Mouse (Mus musculus) natural killer cell, adult 2 months (primary cell): ENCODE results near the gene Zc3h18.
A peak's percentile ranks its signal among the peaks of the same experiment; 100 is the strongest.

Source experiments
- DNase-seq, 2 experiments: peaks; one replicate each; pipeline ENCODE4 v3.0.0; 2022; ENCODE audit warnings: low spot score in 2 of 2

Gene Zc3h18

DNA sequence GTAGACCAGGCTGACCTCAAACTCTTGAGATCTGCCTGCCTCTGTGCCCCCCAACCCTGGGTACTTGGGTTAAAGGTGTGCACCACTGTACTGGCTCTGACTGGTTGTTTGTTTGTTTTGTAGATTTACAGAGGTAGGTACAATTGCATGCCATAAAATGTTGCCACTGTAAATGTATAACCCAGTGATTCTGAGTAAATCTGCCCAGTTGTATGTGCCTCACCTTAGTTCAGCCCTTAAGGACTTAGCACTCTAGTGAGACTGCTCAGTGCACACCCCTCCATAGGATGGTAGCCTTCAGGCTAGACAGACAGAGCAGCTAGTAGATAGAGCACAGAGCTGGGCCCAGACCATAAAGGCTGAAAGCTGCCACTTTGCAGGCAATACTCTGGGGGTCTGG is 17.3 kb downstream of the Zc3h18 start:
- no peak for DNase-seq

DNA sequence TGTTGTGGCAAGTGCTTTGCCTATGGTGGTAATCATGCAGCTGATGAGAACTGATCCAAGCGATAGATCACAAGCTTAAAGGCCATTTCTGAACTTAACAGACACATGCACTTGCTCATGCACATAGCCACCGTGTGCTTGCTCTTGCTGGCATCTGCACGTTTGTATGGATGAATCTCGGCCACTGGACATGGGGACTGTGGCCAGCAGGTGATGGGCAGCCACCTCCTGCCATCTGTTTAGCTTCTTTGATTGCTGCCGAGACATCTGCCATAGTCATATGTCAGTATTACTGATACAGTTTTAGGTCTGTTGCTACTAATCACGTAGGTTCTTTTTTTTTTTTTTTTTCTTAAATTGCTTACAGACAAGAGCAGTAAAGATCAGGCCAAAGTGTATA is 18.9 kb downstream of the Zc3h18 start:
- DNase-seq = no peak

DNA sequence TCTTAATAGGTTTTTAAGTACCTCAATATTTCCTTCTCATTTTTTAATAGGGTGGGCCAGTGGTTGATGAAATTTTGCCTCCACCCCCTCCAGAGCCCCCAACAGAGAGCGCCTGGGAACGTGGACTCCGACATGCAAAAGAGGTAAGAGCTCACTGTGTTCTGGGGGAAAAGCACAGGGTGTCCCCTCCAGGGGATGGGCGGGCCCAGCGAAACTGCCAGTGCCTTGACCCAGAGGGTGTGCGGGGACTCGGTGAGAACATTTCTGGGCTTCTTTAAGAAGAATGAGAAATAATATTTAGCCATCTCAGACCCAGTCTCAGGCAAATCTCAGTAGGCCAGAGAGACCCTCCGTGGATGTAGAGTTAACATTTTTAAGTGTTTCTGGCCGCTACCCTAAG is 21.8 kb downstream of the Zc3h18 start:
- DNase-seq = no peak

DNA sequence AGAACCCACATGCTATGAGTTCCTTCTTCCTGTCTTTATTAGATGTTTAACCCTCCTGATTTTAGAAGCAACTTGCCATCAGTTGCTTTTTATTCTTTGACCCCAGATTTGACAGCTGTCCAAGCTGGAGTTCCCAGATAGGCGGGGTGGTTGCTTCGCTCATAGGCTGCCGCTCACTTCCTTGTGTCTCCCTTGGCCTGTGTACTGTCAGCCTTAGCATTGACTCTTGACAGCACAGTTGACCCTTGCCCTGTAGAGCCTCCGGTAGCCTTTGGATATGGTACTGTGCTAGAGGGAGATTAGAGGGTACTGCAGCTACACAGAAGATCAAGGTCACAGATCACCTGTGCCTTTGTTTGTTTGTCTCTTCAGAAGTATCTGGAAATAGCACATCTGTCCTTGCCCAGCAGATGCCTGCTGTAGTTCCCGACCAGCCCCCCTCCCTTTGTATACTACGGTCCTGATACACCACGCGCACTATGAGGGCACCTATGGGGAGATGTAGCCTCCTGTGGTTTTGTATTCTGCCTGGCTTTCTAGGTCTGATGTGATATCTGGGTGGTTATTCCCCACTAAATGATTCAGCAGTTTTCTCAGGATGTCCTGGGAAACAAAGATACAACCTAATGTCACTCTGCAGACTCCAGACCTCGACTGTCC is 28.9 kb downstream of the Zc3h18 start:
- no peak for DNase-seq

DNA sequence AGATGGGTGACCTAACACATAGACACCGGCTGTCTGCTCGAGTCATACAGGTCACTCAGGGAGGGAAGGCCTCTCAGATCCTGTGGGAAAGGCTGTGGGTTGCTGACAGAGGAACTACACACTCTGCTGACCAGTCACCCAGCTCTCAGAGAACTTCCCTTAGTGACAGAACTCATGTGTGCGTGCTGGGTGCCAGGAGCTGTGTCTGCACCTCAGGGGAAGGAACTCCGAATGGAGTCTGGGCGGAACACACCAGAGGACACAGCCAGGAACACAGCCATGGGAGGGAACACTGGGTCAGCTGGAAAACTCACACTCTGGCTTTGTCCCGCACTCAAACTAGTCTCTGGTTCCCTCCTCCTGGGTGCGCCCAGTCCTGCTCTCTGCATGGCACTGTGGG is 31.3 kb downstream of the Zc3h18 start:
- DNase-seq = no peak

DNA sequence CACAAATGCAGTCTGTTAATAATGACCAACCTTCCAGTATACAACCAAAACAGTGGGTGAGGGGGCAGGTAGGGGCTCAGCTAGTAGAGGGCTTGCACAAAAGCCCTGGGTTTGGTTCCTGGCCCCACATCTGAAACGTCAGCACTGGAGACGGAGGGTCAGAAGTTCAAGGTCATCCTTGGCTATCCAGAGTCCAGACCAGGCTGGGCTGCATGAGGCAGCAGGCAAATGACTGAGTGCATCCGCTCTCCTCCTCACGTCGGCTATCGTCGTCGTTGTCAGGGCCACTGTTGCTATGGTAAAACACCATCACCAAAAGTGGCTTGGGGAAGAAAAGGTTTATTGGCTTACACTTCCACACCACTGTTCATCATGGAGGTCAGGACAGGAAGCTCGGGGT is 37.9 kb downstream of the Zc3h18 start:
- no peak for DNase-seq

DNA sequence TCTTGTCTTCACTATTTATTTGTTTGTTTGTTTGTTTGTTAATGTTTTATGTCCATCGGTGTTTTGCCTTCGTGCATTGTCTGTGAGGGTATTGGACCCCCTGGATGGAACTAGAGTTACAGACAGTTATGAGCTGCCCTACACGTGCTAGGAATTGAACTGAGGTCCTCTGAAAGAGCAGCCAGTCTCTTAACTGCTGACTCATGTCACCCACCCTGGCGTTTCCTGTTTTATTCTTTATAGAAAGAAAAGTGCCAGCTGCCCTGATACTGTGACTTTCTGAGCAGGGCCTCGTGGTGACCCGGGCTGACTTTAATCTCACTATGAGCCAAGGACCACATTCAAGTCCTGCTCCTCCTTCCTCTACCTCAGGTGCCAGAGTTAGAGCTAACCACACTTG is 39.1 kb downstream of the Zc3h18 start:
- DNase-seq = no peak

DNA sequence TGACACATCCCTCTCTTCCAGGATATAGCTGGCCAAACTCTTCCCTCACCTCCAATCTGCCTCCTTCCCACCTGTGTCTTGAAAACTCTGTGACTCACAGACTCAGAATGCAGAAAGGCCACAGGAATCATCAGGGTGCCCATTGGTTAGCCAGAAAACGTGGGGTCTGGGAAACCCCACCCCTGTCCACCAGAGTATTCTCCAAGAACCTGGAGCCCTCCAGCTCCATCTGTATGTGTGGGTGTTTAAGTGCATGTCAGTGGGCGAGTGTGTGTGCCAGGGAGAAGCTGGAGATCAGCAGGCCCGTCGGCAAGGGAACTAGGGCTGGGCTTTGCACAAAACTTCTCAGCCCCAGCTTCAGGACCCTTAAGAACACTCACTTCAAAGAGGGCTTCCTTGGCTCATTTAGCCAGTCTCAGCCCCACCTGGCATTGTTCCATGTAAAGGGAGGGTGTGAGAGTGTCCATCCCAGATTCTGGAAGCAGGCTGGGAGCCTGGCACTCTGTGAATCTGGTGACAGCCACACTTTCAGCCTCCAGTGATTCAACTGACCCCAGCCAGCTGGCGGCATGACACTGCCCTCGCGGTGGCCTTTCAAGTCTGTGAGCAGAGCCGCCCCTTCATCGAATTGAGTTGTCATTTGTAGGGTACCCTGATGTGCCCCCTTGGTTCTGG is 43.6 kb downstream of the Zc3h18 start:
- DNase-seq = no peak

DNA sequence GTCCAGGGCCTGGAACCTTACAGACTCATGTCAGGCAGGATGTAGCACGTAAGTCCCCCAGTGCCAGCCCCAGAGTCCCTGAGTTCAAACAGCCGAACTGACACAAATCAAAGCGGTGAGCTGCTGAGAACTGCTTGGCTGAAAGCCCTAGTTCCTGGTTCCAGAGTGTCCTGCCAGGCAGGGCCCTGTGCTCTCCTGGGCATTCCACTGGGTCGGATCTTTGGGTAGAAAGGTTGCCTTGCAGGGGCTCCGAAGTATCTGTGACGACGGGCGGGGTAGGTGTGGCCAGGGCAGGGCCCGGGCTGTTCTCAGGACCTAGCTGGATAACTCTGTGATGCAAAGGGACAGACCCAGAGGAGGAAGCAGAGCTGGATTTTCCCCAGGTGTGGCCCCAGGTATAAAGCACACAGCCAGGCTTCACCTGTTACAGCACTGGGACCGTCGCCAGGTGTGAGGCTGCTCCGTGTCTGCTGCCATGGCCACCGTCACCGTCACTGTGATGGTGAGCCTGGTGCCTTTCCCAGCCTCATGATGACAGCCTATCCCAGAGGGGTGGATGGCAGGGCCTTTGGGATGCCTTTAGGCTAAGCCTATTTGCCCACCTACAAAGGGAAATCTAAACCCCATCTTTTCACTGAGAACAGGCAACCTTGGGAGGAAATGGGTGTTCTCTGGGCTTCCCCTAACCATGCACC is 45.1 kb downstream of the Zc3h18 start, which contains the start of gene Il17c:
Il17c (plus strand) TSS at position 645 of the 695 bp plus-strand sequence.
- DNase-seq = no peak

DNA sequence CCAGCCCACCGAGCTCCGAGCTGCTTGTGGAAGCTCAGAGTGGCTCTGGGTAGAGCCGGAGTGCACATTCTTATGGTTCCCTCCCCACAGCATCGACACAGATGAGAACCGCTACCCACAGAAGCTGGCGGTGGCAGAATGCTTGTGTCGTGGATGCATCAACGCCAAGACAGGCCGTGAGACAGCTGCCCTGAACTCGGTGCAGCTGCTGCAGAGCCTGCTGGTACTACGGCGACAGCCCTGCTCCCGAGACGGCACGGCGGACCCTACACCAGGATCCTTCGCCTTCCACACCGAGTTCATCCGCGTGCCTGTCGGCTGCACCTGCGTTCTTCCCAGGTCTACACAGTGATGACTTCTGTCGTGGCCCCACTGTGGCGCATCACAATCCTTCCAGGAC is 46.8 kb downstream of the Zc3h18 start:
- no peak for DNase-seq

DNA sequence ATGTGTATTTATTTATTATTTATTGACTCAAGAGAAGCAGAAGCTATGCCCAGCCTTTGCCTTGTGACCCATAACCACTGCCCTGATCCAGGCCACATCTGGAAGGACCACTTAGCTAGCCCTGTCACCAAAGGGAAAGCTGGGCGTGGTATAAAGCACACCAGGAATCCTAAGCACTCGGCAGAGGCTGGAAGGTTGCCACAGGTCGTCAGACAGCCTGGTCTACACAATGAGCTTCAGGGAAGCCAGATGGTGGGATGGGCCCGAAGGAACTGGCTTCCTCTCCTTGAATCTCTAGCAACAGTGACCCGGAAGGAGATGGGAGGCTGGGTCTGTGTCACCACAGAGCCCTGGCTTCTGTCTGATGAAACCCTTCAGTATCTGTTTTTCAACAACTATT is 47.2 kb downstream of the Zc3h18 start:
- DNase-seq = no peak

DNA sequence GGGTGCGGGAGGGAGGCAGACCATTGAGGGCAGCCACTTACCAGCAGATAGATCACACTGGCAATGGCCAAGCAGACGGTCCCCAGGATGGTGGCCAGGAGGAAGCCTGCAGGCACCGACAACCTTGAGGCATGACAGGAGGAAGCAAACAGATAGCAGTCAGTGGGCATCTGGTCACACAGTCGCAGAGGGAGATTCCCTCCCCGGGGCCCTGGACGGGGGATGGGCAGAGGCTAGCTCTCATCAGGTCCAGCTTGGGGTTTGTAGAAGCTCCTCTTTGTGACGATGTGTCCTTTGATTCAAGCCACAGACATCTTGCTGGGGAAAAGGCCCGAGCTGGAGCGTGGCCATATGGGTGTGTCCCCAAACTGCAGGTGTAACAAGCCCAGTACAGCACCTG is 49.7 kb downstream of the Zc3h18 start:
- DNase-seq = no peak

DNA sequence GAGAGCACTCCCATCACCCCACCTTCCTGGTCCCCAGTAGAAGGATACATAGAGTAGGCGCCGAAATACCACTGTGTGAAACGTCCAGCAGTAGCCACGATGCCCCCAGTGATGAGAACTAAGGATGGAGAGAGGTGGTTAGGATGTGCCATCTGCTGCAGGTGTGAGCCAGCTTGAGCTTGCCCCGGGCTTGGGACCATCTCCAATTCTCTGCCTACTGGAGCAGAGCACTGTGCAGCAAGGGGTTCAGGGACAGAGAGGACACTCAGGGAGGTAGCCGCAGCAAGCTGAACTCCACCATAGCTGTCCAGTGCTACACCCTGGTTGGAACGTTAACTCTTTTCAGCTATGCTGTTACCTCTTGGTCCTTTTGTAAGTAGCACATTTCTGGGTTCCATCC is 51.2 kb downstream of the Zc3h18 start:
- no peak for DNase-seq

DNA sequence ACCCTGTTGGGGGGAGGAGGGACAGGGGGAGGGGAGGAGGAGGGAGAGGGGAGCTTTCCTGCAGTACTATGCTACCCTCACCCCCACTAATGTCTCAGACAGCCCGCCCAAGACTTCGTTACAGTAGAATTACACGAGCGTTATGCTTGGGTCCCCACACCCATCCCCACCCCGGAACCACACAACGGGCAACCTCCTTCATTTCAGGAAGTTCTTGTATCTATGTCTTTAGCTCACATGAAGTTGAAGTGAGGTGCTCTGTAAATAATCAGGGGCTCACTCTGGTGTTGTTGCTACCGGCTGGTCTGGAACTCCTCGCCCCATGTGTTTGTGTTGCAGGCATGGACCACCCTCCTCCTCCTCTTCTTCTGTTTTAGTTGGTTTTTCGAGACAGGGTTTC is 51.8 kb downstream of the Zc3h18 start:
- peak in 1 of 2 experiments; percentile 51 for DNase-seq

DNA sequence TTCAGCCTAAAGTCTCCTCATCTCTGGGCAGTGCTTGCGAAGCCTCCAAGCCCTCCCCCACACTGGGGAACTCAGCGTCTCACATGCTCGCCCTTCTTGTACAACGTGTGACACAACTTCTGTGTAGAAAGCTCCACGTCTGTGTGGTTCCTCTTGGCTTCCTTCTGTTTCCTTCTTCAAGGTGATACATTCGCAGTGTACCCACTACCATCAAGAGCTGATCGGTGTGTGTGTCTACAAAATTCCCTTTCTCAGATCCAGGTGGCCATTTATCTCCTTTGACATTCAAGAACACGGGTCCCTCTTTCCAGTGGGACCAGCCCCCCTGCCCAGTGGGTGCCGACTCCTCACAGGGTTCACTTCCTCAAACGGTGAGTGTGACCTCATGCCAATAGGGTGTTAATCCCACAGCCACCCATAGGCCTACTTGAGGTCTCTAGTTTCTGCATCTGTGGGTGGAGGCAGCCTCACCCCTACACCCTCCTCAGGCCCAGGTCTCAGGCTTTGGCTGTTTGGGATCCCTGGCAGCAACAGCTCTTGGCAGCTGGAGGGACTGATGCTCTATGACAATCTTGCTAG is 53.7 kb downstream of the Zc3h18 start:
- DNase-seq = peak; percentile 81 to 84

DNA sequence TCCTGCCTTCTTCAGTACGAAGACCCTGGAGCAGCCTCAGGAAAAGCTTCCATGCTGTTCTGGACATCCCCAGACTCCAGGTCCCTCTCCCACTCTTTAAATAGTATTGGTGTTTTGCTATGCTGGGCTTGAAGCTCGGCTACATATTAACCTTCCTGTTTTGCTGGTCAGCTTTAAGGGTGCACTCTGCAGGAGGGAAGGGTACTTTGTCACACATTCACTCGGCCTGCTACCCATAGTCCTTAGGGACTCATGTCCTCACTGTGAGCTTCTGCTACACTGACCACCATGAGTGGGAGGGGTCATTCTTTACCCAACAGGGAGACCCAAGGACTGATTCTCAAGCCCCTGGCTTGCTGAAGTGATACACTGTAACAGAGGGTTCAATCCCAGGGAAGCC is 54.2 kb downstream of the Zc3h18 start:
- peak in 1 of 2 experiments; percentile 18 for DNase-seq

DNA sequence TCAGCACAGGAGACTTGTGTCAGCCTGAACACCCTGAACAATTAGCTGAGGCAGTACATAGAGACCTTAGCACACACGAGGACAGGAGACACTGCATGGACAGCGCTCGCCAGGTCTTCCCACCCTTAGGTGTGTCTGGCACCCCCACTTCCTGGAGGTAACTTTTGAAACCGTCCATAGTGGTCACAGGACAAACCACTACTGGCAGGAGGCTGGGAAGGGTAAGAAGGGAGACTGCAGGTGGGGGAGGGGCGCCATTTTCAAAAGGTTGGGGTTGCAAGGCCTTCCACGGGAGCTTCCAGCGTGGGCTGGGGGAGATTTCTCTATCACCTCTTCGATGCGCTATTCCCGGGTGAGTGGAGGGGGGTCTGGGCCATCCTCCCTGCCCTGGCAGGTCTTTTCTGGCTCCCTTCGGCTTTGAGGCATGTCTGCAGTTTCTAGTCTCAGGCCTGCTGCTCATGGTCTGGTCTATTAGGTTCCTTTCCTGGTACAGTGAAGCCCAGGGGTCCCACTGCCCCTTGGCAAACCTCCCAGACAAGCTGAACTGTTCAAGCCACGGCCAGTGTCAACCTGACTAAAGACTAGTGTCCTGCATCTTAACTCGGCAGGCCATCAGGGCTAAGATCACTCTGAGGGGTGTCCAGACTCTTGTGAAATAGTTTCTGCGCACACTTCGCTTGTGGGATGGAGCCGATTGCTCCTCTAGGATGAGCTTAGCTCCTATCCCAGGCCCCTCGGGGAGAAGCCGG is 55.5 kb downstream of the Zc3h18 start:
- peak; percentile 32 to 36 for DNase-seq

DNA sequence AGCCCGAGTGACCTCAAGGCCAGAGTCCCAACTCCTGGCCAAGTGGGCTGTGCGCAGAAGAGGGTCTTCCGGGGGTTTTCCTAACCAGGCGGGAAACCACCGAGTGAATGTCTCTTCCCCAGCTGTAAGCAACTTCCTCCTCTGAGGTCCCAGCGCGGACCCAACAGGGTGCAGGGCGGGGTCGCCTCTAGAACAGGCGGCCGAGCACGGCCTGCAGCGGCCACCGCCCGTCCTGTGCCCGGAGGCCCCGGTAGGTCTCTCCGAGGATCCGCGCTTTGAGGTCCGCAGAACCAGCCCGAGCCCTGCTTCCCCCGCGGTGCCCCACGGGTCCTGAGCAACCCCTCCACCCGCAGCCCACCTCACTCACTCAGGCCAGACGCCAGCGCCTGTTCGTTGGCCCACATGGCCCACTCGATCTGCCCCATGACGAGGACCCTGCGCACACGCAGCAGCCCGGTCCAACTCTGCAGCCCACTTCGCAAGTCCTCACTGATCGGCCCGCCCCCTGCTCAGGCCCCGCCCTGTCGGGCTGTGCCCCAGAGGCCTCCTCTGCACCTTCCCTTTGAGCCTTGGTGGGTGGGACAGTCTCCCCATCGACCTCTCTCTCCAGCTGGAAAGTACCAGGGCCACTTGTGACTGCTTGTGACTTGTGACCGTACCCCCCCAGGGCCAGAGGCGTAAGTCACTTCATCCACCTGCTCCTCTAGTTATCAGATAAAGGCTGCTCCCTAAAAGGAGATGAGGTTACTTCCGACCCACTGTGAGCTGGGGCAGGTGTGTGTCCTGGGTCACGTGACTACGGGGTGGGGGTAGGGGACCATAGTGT is 56.2 kb downstream of the Zc3h18 start, which contains the start of gene Cyba:
Cyba (minus strand) TSS at position 488 of the 826 bp plus-strand sequence.
- DNase-seq = peak; percentile 89 to 90

DNA sequence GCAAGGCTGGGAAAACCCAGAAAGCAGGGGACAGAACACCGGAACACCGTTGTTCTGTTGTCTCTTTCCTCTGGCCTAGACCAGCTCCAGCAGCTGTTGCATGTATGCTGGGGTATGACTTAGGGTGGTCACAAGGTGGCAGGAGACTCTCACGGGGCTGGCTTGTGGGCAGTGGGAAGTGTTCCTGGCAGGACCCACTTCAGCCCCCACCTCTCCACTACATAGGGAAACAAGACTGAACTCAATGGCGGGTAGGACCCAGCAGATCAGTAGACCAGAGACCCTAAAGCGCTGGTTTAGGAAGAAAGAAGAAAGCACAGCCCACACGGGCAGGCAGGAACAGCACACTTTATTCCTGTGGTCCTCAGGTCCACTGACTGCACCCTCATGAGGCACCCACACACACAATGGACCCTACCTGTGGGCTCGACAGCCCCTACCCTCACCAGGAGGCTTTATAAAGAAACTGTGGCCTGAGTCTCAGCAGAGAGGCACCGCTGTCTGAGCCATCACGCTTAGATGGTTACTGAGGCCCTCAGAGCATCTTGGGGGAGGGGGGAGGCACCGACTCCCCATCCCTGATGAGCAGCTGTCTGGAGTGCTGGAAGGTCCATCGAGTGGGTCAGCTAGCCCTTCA is 57.0 kb downstream of the Zc3h18 start:
- no peak for DNase-seq

DNA sequence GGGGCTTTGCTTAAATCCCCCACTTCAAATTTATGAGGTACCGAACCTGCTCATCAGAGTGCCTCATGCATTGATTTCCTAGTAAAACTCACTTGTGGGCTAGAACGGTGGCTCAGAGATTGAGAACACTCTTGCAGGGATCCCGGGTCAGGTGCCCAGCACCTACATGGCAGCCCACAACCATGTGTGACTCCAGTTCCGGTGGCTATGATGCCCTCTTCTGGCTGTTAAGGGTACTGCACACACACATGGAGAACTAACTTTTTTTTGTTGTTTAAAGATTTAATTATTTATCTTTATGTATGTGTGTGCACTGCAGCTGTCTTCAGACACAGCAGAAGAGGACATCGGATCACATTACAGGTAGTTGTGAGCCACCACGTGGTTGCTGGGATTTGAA is 59.0 kb downstream of the Zc3h18 start:
- DNase-seq = peak; percentile 29 to 44
